Mouse (Mus musculus): ENCODE measurements at regions not wholly inside any gene's neighbourhood (a gene's known extent, or its start where the extent isn't known, plus 50 kb on each side); places are given as distances from the start of the nearest gene placed in this dataset.

DNA sequence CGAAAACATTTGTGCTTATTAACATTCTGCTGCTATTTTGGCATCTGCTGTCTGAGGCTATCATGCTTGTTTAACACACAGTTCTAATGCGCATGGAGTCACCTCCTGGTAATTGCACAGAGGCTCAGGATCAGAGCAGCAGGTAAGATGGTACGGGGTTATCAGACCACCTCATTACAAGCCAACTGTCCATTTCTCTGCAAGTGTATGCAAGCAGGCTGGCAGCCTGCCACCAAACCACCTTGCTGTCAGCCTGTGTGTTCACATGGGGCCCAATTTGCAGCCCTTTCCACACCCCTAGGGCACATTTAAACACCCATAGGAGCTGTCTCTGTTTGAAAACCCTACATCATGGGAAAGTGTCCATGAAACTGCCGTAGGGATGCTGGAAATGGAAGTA lies 731.2 kb downstream of the Nedd1 start:
- TF ChIP-seq MAX (IDR thresholded peaks at IDR 0.05) = no peak
- no peak for TF ChIP-seq CTCF (IDR thresholded peaks at IDR 0.05; ENCODE audit: control insufficient read depth, insufficient read depth, insufficient read length)
- TF ChIP-seq MYOD1 (IDR thresholded peaks at IDR 0.05; ENCODE audit: control insufficient read depth, insufficient read length, low read depth) = no peak
- TF ChIP-seq MYOG (IDR thresholded peaks at IDR 0.05; ENCODE audit: control insufficient read depth, extremely low read depth, insufficient read length) = no peak
- TF ChIP-seq USF1 (IDR thresholded peaks at IDR 0.05; ENCODE audit: low read depth) = no peak
- TF ChIP-seq FOSL1 (IDR thresholded peaks at IDR 0.05; ENCODE audit: insufficient read depth, low read length, poor library complexity, severe bottlenecking) = no peak
